Mouse (Mus musculus): ENCODE data around the gene Umps.

The Umps gene

DNA sequence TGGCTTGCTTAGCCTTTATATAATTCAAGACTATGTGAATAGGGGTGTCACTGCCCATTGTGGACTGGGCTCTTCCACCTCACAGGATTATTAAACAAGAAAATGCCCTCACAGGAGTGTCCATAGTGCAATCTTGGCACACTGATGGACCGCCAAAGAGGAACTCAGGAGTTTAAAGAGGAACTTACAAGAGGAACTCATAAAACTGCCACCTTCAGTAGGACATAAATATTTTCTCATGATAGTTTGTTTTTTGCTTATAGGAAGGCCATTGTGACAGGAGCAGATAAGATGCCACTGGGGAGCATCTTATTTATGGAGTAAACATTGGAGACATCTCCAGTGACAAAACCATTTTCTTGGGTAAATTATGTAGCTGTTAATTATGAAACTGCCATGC is 12.0 kb downstream of the Umps start:
- no peak for DNase-seq (ENCODE audit: low spot score in 2 of 2)

GRCm38 (mm10) chr16:33953008-33953407 is 13.8 kb downstream of the Umps start:
- no peak for DNase-seq (ENCODE audit: low spot score in 2 of 2)

- DNase-seq (ENCODE audit: low spot score in 2 of 2) = peak; percentile 67 to 72
Measured at GRCm38 (mm10) chr16:33950830-33951229, 16.0 kb downstream of the Umps start.

DNA sequence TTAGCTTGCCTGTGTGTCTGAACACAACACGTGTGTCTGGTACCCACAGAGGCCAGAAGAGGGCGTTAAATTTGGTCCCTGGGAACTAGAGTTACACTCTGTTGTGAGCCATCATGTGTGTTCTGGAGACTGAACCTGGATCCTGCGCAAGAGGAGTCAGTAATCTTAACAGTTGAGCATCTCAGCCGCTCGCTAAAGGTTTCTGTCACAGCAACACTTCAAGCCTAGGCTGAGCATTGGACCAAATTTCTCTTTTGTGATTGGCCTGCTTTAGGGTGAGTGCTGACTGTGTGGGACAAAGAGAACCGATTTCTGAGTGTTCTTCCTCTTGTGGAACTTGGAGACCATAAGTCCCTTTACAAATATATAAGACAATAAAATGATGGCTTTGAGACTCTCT is 16.5 kb downstream of the Umps start:
- no peak for DNase-seq (ENCODE audit: low spot score in 2 of 2)

DNA sequence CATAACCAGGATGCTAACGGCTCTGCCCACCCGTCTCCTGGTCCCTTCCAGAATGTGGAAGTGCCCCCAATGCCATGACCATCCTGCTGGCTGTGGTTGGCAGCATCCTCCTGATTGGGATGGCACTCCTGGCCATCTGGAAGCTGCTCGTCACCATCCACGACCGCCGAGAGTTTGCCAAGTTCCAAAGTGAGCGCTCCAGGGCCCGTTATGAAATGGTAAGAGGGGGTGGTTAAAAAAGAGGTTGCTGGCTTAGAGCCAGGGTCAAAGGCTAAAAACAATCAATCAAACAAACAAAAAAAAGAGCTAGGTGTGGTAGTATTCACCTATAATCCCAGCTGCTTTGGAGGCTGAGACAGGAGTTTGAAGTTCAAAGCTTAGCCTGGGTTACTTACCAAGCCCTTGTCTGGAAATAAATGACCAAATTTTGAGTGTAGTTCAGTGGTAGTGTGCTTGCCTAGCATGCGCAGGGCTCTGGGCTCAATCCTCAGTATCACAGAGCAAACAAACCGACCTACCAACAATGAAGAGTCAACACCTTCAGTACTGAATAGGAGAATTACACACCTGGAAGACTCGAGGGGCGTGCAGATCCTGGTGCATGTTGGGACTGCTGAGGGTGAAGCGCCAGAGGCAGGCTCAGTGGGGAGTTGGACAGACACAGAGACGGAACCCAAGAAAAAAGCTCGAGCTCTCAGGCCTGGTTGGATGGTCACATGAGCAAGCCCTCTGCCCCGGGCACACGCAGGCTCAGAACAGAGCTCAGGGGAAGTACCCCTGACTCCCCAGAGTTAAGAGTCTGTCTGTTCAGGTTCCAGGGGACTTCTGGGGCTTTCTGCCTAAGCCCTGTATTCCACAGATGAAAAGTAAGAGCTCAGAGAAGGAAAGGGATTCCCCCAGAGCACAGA is 18.9 kb downstream of the Umps start:
- no peak for DNase-seq (ENCODE audit: low spot score in 2 of 2)

DNA sequence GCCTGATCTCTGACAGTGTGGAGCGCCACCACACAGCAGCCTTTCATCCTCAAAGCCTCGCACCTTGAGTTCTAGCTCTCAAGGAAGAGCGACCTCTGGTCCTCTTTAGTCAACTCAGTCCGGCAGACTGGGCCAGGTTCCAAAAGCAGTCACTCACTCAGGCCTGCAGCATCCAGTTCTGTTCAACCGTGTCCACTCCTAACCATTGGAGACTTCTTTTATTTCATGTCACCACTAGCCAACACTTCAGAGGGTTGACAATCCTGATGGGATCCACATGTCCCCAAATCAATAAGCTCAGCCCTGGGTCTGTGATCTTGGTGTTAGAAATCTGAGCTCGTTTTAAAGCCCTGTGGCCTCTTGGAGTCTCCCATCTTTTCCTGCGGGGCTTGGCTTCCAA is 20.8 kb downstream of the Umps start:
- DNase-seq (ENCODE audit: low spot score in 2 of 2) = no peak

GRCm38 (mm10) chr16:33944772-33945171 is 22.1 kb downstream of the Umps start:
- no peak for DNase-seq (ENCODE audit: low spot score in 2 of 2)

DNA sequence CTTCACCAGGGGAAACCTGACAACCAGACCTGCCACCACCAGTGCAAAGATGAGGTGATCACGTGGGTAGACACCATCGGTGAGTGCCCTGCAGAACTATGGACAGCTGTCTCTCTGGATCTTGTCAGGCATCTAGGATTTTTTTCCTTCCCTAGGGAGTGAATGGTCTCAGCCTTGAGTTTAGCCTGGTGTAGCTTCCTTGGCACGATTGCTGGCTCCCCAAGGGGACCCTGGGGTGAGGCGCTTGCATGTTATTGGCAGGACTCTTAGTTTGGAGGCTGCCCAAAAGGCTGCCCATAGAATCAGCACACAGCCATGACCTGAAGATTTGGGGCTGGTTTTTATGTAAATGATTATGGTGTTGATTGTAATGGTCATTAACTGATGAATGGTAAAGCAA is 22.7 kb downstream of the Umps start:
- DNase-seq (ENCODE audit: low spot score in 2 of 2) = no peak

- no peak for DNase-seq (ENCODE audit: low spot score in 2 of 2)
Measured at GRCm38 (mm10) chr16:33943388-33943787, 23.4 kb downstream of the Umps start.

GRCm38 (mm10) chr16:33942341-33942740 is 24.5 kb downstream of the Umps start:
- DNase-seq (ENCODE audit: low spot score in 2 of 2) = no peak

DNA sequence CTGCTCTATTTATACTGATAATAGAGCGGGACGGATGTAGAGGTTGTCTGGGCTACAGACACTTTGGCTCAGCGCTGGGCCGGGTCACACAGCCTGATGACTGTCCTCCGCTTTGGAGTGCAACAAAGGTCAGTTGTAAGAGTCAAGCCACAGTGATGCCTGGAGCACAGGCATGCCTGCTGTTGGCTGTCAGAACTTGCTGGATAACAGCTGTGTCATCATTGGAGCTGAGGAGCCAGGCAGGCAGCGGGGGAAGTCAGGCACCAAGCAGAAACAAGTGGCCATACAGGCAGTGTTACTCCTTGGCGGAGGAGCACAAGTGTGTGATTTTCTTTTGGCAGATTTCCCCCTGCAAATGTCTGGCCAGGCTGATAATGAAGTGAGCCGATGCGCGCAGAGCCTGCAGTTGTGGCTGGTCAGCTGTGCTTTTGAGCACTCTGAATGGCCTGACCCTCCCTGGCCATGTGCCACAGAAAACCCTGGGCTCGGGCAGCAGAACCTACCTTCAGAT is 25.5 kb downstream of the Umps start:
- DNase-seq (ENCODE audit: low spot score in 2 of 2) = no peak

DNA sequence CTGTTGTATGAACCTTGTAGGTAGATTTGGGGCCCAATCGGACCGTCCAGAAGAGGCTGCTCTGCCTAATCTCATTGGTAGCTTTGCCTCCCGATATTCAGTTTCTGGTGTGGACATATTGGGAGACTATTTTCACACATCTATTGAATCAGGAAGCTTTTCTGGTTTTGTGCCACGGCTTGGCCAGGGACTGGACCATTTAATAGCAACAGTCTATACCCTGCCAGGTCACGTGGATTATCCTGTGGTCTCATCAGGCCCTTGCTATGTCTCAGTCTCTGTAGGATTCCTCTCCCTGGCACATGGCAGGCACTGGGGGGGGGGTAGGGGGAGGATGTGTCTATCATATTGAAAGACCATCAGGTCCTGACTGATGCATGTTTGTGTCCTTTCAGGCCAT is 26.7 kb downstream of the Umps start:
- DNase-seq (ENCODE audit: low spot score in 2 of 2) = no peak

GRCm38 (mm10) chr16:33939636-33940035 is 27.2 kb downstream of the Umps start:
- no peak for DNase-seq (ENCODE audit: low spot score in 2 of 2)

DNA sequence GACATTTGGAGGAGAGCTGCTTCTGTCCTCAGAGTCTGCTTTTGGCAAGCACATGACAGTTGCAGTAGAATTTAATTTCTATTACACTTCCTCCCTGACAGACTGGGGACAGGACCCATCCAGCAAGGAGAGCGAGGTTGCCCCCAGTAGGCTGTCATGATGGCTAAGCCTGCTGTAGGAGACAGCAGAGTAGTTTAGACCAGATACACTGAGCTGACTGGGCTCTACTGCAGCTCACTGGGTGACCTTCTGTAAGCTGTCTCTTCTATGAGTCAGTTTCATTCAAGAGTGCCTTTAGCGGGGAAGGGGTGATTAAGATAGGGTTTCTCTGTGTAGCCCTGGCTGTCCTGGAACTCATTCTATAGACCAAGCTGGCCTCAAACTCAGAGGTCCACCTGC is 27.7 kb downstream of the Umps start:
- no peak for DNase-seq (ENCODE audit: low spot score in 2 of 2)

DNA sequence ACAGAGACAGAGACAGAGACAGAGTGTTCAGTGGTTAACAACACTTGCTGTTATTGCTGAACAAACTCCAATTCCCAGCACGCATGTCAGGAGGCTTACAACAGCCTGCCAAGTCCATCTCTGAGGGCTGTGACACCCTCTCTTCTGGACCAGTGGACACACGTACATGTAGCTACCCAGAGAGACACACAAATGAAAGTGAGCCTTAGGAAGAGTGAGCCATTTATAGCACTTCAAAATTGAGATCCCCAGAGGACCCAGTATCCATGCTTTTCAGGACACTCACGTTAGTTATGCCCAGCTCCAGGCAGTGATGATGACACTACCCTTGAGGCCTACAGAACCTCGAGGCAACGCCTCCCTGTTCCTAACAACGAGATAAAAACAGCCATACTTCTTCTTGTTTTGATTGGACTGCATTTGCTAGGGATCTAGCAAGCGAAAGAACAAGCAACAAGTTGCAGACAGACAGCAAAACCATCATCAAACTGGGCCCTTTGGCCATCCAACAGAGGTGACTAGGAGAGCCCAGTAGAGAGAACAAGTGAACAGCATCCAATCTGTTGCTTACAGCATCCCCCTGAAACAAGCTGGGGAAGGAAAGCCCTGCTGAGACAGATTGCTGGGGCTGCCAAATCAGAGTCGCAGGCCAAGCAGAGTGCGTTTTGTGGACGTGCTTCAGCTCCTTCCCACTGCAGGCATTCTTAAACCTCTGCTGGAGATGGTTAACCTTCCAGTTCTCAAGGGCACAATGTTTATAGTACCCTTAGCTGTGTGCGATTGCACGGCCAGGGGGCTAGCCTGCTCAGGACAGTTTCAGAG is 28.3 kb downstream of the Umps start:
- no peak for DNase-seq (ENCODE audit: low spot score in 2 of 2)

- no peak for DNase-seq (ENCODE audit: low spot score in 2 of 2)
Measured at GRCm38 (mm10) chr16:33937567-33937966, 29.3 kb downstream of the Umps start.

GRCm38 (mm10) chr16:33936885-33937284 is 30.0 kb downstream of the Umps start:
- DNase-seq (ENCODE audit: low spot score in 2 of 2) = no peak

DNA sequence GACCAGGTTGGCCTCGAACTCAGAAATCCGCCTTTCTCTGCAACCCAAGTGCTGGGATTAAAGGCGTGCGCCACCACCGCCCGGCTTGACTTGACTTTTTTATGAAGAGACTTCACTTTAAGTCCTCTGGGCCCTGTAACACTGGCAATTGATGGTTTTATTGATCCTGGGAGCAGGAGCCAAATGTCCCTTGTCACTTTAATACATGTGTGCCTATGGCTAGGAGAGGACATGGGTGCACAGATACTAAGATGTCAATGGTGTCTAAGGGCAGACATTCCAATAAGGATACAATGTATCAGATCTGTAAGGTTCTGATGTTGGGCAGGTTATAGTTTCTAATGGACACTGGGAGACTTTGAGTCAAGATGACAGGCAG is 31.4 kb downstream of the Umps start:
- no peak for DNase-seq (ENCODE audit: low spot score in 2 of 2)

DNA sequence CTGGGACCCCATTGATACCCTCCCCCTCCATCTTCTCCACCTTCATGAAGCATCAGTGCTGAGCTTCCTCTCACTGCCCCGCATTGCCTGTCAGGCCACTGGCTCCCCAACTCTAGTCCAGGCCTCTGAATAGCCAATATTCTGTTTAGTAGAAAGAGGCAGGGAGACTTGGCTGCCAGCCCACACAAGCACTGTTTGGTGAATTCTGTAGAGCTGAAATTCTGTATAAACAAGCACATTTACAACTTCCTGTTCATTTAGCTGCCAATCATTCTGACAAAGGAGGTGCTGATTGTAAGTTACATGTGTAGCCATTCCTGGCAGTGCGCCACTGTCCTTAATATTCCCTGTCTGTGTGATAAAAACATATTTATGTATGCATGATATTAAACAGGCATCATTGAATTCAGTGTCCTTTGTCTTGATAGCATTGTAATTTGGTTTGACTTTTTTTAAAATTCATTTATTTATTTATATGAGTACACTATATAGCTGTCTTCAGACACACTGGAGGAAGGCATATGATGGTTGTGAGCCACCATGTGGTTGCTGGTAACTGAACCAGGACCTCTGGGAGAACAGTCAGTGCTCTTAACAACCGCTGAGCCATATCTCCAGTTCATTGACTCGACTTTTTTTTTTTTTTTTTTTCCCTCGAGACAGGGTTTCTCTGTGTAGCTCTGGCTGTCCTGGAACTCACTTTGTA is 32.0 kb downstream of the Umps start:
- no peak for DNase-seq (ENCODE audit: low spot score in 2 of 2)

DNA sequence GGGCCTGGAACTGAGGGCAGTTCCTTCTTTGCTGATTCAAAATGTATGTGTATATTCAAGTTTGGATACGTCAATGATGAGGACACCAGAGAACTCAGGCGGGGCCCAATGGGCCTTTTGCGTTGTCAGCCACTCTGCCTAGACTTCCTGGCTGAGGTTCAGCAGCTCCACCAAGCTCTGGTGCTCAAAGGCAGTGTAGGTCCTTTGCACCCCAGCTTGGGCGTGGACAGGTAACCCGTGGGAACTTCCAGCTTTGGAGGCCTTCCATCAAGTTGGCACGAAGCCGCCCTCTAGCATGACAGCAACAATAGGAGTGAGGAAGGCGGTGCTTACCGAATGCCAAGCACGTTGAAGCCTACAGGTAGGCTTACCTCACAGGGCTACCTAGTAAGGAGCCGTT is 33.4 kb downstream of the Umps start:
- DNase-seq (ENCODE audit: low spot score in 2 of 2) = no peak

DNA sequence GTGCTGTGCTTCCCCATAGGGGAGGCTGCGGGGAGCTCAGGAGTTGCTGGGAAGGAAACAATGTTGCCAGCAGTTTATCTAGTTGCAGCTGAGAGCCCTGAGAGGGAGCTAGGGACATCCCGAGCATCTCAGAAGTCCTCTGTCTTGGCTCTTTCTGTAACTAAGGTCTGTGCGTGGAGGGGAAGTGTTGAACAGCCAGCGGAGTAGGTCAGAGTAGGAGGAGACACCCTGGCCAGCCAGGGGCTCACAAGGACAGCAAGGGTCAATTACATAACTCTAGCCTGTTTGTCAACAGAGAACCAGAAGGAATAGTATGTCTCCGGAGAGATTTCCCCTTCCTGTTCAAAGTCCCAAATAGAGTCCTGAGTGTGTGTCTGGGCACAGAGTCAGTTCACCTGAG is 34.7 kb downstream of the Umps start:
- no peak for DNase-seq (ENCODE audit: low spot score in 2 of 2)

GRCm38 (mm10) chr16:33931682-33932081 is 35.2 kb downstream of the Umps start:
- DNase-seq (ENCODE audit: low spot score in 2 of 2) = no peak

All from frontal cortex, postnatal 25 days (tissue).